Mouse (Mus musculus) neural tube, embryonic 13.5 days (tissue): Measurements from ENCODE around the gene Ankrd28. TPM values are rescaled to one million over a fixed set of nuclear protein-coding genes. Genes with fewer than 3 reads are reported as not detected.

ENCODE experiments used
- ATAC-seq: fragments of 200-750 bp; cut with Nextera tagmentation; 2 replicates; pipeline ENCODE4 v1.8.0; 2017; ENCODE audit warnings: low read depth, mild to moderate bottlenecking, moderate TSS enrichment, moderate library complexity
- H3K27ac ChIP-seq: fragments of 300-500 bp; sonication (generic); replicated peaks from 2 replicates; pipeline ENCODE4 v1.5.1; 2015; ENCODE audit warnings: moderate library complexity, mild to moderate bottlenecking, inconsistent platforms
- H3K27me3 ChIP-seq: fragments of 300-500 bp; sonication (generic); 2 replicates; pipeline ENCODE4 v1.6.1; 2015; ENCODE audit warnings: mild to moderate bottlenecking, inconsistent platforms
- H3K36me3 ChIP-seq: fragments of 300-500 bp; sonication (generic); 2 replicates; pipeline ENCODE4 v1.6.1; 2015; ENCODE audit warnings: mild to moderate bottlenecking, inconsistent platforms
- H3K4me1 ChIP-seq: fragments of 300-500 bp; sonication (generic); replicated peaks from 2 replicates; pipeline ENCODE4 v1.6.1; 2015; ENCODE audit warnings: inconsistent platforms
- H3K4me2 ChIP-seq: fragments of 300-500 bp; sonication (generic); 2 replicates; pipeline ENCODE4 v1.6.1; 2015; ENCODE audit warnings: inconsistent platforms, mild to moderate bottlenecking, moderate library complexity
- H3K4me3 ChIP-seq: fragments of 300-500 bp; sonication (generic); 2 replicates; pipeline ENCODE4 v1.5.1; 2015; ENCODE audit warnings: mild to moderate bottlenecking, inconsistent platforms
- H3K9ac ChIP-seq: fragments of 300-500 bp; sonication (generic); 2 replicates; pipeline ENCODE4 v1.6.1; 2015; ENCODE audit warnings: moderate library complexity, mild to moderate bottlenecking, inconsistent platforms
- H3K9me3 ChIP-seq: fragments of 300-500 bp; sonication (generic); 2 replicates; pipeline ENCODE4 v1.6.1; 2016; ENCODE audit warnings: inconsistent platforms
- WGBS: fragments of 180-500 bp; shearing (Covaris S2); methylation state at CpG from one replicate; pipeline ENCODE4 v1.1.7; 2015; 5-methylcytosine and 5-hydroxymethylcytosine counted together
- polyA plus RNA-seq: library from polyadenylated mRNA; unstranded; fragments of >200 nt; fragmentation: Nextera tagmentation; extraction: Ambion mirVana; gene quantifications from 2 replicates; pipeline ENCODE4 v1.2.1, GENCODE M21; 2015

Gene Ankrd28
- polyA plus RNA-seq, 1 experiment from 2014 or later = 7.9 TPM

DNA sequence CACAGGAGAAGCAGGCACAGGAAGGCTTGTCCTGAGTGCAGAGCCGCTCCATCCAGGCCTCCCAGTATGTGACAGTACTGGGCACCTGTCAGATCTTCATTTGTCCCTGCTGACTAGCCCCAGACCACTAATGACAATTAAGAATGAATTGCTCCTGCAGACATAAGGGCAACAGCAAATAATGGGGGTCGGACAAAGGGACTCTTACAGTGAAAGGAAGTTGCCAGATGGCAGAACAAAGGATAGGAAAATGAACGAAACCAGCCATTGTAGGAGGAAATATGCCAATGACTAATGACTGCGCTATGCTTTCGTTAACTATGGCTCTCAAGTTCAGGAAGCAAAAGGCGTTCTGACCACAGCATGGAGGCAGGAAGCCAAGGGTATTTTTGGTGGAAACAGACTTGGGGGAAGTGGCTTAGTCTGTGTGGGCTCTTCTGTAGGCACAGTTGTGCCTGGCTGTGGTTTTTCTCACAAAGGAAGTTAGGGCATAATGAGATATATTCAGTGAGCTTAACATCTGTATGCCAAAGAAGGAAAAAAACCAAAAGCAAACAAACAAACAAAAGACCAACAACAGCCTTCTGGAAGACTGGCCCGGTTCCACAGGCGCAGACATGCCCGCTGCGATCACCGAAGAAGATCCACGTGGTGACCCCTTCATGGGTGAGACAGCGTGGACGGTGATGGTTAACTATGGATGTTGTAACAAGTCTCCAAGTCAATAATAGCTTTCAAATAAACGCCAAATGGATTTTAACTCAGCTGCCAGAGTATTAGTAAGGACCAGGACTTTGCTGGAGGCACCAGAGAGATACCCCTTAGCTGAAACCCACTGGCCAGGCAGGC, 160.6 kb downstream of the Ankrd28 start:
- Histone ChIP-seq H3K27ac (peak overlapping the region; percentile 59), H3K4me1 (peaks cover 37% of the 10 kb centered on the region), H3K4me3 (no peak overlapping the region), H3K9ac (peak overlapping the region; percentile 51; the same call in 1 of the 2 replicates), H3K36me3 (peaks cover 7% of the 10 kb centered on the region; the same call in 1 of the 2 replicates), H3K27me3 (no peaks in the 10 kb centered on the region), H3K4me2 (no peak overlapping the region), H3K9me3 (no peaks in the 10 kb centered on the region)
- ATAC-seq = peak; percentile 37; the same call in 1 of the 2 replicates
- 60% methylated on average over 15 of the region's 15 CpGs for WGBS

DNA sequence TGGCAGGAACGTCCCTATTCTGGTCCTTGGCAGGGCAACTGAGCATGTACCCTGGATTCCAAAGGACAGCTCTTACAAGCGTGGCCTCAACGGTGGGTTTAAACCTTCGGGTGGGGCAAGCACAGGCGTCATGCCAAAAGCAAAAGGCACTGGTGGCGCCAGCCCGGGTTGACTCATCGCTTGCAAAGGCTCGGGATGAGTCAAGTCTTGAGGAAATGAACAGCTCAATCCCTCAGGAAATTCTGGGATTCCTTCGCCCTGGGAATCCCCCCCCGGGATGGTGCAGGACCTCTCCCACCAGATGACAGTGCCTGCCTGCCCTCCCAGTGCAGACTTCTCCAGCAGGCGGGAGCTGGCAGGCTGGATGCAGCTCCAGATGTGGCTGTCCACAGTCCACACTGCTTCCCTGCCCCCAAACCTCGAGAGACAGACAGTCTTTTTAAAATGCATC, 161.3 kb downstream of the Ankrd28 start:
- H3K4me3 ChIP-seq = no peak overlapping the region
- ATAC-seq = peak; percentile 38; the same call in 1 of the 2 replicates
- H3K27ac ChIP-seq = peak overlapping the region; percentile 59
- no peaks in the 10 kb centered on the region for H3K27me3 ChIP-seq
- H3K36me3 ChIP-seq = peaks cover 7% of the 10 kb centered on the region; the same call in 1 of the 2 replicates
- 43% methylated on average over 13 of the region's 13 CpGs for WGBS
- H3K9me3 ChIP-seq = no peaks in the 10 kb centered on the region
- peak overlapping the region; percentile 51; the same call in 1 of the 2 replicates for H3K9ac ChIP-seq
- peaks cover 44% of the 10 kb centered on the region for H3K4me1 ChIP-seq
- H3K4me2 ChIP-seq = no peak overlapping the region

DNA sequence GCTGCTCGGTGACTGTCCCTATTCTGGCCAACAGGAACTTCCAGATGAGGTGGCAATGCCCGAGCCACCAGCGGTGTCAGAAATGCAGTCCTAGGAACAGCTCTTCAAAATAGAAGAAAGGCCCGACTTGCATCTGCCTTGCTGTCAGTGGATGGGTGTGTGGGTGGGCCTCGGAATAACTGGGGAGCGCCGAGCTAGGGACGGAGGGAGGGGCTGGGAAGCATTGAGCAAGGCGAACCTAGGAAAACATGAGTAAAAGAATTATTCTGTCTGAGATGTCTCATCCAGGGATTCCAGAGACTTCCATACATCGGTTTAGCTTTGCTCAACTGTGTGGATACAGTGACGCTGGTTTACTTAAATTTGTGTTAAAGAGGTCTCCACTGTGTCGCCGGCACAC, 162.1 kb downstream of the Ankrd28 start:
- 79% methylated on average over 13 of the region's 13 CpGs for WGBS
- Histone ChIP-seq H3K9me3 (no peaks in the 10 kb centered on the region), H3K27ac (no peak overlapping the region), H3K4me2 (no peak overlapping the region), H3K27me3 (no peaks in the 10 kb centered on the region), H3K4me3 (no peak overlapping the region), H3K36me3 (peaks cover 7% of the 10 kb centered on the region; the same call in 1 of the 2 replicates), H3K4me1 (peaks cover 52% of the 10 kb centered on the region), H3K9ac (no peak overlapping the region)
- ATAC-seq = no peak

DNA sequence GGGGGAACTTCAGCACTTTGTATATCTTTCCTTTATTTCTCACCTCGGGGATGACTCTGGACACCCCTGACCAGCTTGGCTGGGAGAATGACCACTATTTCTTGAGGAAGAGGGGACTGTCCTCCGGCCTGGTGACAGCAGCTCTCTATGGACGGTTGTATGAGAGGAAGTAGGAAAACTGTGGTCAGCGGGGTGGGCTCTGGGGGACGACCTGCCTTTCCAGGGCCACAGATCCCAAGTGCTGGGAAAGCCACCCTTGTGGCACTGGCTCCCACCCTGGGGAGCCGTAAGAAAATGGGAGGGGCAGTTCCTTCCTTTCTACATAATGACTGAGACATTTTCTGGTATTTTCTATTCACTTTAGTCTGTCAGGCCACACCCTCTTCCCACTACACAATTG, 162.7 kb downstream of the Ankrd28 start:
- H3K4me3 ChIP-seq = no peak overlapping the region
- WGBS = 81% methylated on average over 6 of the region's 6 CpGs
- H3K9me3 ChIP-seq = no peaks in the 10 kb centered on the region
- H3K9ac ChIP-seq = no peak overlapping the region
- ATAC-seq = no peak
- no peaks in the 10 kb centered on the region for H3K27me3 ChIP-seq
- no peak overlapping the region for H3K4me2 ChIP-seq
- H3K36me3 ChIP-seq = peaks cover 7% of the 10 kb centered on the region; the same call in 1 of the 2 replicates
- H3K27ac ChIP-seq = no peak overlapping the region
- peaks cover 58% of the 10 kb centered on the region for H3K4me1 ChIP-seq

DNA sequence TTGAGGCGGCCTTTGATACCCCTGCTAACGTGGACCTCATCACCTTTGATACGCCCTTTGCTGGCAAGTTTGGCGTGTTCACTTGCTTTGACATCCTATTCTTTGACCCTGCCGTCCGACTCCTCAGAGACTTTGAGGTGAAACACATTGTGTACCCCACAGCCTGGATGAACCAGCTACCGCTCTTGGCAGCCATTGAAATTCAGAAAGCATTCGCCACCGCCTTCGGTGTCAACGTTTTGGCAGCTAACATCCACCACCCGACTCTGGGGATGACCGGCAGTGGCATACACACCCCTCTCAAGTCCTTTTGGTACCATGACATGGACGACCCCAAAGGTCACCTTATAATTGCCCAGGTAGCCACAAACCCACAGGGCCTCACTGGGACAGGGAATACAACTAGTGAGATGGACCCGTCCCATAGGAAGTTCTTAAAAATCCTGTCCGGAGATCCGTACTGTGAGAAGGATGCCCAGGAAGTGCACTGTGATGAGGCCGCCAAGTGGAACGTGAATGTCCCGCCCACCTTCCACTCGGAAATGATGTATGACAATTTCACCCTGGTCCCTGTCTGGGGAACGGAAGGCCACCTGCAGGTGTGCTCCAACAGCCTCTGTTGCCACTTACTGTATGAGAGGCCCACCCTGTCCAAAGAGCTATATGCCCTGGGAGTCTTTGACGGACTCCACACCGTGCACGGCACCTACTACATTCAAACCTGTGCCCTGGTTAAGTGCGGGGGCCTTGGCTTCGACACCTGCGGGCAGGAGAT, 163.3 kb downstream of the Ankrd28 start:
- Histone ChIP-seq H3K27ac (no peak overlapping the region), H3K4me1 (peaks cover 64% of the 10 kb centered on the region), H3K36me3 (peaks cover 7% of the 10 kb centered on the region; the same call in 1 of the 2 replicates), H3K9me3 (no peaks in the 10 kb centered on the region), H3K9ac (no peak overlapping the region), H3K4me3 (no peak overlapping the region), H3K4me2 (no peak overlapping the region), H3K27me3 (no peaks in the 10 kb centered on the region)
- WGBS = 95% methylated on average over 28 of the region's 28 CpGs
- no peak for ATAC-seq

DNA sequence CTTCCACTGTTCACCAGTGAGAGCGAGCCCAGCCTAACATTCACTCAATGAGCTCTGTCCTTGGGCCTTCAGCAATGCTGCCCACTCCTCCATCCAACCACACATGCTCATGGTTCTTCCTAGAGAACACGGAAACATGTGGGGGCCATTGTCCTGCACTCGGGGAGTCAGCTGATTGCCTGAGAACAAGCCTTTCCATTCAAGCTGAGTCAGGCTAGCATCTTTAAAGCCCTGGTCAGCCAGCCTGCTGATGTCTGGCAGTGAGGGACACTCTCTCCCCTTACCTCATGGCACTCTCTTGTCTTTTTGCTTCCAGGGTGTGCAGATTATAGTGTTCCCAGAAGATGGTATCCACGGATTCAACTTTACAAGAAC, 164.9 kb downstream of the Ankrd28 start:
- peak overlapping the region; percentile 99 for H3K27ac ChIP-seq
- no peaks in the 10 kb centered on the region for H3K27me3 ChIP-seq
- H3K4me1 ChIP-seq = peaks cover 72% of the 10 kb centered on the region
- ATAC-seq = no peak
- H3K9ac ChIP-seq = no peak overlapping the region
- WGBS = 74% methylated on average over 4 of the region's 4 CpGs
- no peak overlapping the region for H3K4me3 ChIP-seq
- no peak overlapping the region for H3K4me2 ChIP-seq
- H3K36me3 ChIP-seq = peaks cover 7% of the 10 kb centered on the region; the same call in 1 of the 2 replicates
- no peaks in the 10 kb centered on the region for H3K9me3 ChIP-seq

DNA sequence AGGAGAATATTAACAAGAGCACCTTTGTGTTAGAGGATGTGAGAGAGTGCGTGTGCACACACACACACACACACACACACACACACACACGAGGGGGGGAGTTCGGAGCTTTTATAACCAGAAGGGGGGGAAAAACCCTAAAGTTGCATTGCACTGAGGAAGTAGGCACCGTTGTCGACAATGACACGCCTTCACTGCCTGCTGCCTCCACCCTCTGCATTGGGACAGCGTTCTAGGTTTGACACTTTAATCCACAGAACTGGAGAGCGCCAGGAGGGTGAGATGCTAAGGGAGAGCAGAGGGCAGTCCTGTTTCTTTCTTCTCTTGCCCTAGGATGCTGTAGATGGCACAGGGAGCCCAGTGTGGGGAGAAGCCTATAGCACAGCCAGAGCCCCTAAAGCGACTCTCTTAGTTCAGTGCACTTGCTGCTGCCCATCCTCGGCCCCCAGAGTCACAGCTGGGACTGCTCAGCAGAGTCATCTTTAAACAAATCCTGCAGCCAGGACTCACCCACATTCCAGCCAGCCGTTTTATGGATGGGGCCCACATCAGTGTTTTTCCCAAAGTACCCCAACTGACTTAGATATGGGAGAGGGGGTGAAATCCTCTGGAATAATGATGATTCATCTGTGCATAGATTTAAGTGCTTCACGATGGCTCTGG, 165.4 kb downstream of the Ankrd28 start:
- Histone ChIP-seq H3K9ac (0 out of 2 replicates have a peak overlapping the region, but pooled peaks have one; percentile 45), H3K36me3 (peaks cover 7% of the 10 kb centered on the region; the same call in 1 of the 2 replicates), H3K4me1 (peaks cover 73% of the 10 kb centered on the region), H3K27ac (peak overlapping the region; percentile 99), H3K4me2 (no peak overlapping the region), H3K4me3 (no peak overlapping the region), H3K27me3 (no peaks in the 10 kb centered on the region), H3K9me3 (no peaks in the 10 kb centered on the region)
- no peak for ATAC-seq
- 50% methylated on average over 12 of the region's 12 CpGs for WGBS

DNA sequence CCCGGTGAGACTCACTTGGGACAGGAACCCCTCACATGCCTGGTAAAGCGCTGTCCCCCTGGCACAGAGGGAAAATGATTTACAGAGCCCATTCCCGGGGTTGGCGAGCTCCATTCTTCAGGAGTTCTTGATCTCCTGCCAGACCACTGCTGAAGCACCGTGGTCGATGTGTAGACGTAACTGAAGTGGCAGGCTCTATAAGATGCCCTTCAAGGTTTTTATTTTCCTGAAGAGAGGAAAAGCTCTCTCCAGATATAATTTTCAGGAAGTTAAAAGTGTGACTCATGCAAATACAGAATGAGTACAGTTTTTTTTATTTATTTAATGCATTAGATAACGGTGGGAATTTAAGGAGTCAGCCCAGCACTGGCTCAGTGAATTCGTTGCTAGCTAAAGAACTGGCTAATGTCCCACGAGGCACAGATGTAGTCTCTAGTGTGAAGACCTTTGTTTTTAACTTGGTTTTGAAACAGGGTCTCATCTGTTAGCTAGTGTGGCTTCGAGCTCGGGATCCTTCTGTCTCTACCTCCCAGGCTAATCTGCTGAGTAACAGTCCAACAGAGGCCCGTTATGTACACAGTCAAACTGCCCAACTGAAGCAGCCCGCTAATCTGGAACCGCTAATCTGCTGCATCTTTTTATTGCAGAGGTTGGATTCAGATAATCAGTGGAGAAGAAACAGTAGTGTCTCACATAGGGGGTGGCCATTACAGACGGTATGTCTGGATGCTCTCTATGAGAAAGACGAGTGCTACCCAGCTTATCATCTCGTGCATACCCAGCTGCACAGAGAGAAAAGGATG, 166.2 kb downstream of the Ankrd28 start:
- H3K27me3 ChIP-seq = no peaks in the 10 kb centered on the region
- H3K36me3 ChIP-seq = peaks cover 7% of the 10 kb centered on the region; the same call in 1 of the 2 replicates
- 33% methylated on average over 18 of the region's 18 CpGs for WGBS
- H3K27ac ChIP-seq = peak overlapping the region; percentile 99
- H3K4me3 ChIP-seq = no peak overlapping the region
- peaks cover 73% of the 10 kb centered on the region for H3K4me1 ChIP-seq
- H3K9me3 ChIP-seq = no peaks in the 10 kb centered on the region
- no peak overlapping the region for H3K9ac ChIP-seq
- no peak for ATAC-seq
- H3K4me2 ChIP-seq = no peak overlapping the region

DNA sequence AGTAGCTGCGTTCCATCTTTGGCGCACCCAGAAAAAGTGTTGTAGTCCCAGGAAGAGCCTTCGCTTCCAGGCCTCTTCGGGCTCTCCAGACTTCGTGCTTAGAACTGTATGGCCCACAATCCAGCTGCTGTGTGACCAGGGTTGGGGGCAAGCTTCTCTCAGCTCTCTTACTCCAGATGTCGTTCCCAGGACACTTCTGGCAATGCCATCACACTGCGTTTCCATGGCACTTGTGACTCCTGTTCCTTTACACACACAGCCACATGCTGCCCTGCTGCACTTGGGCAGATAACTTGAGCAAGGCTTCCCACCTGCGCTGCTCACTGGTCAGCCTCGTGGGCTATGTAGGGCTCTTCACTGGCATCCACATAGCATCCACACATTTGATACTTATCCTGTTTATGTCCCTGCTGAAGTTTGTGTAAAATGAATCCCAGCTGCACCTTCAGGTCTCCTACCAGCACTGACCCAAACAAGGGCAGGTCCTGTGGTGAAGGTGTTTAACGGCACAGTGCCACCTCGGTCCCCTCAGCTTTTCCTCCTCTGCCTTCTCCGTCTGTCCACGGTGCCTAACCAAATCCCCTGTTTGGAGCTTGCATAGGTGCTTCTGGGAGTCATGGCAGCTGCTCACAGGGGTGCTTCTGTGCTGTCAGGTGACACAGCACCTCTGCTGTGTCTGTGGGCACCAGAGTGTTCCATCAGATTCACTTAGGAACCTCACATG, 166.9 kb downstream of the Ankrd28 start:
- H3K4me1 ChIP-seq = peaks cover 74% of the 10 kb centered on the region
- WGBS = 85% methylated on average over 13 of the region's 13 CpGs
- H3K4me2 ChIP-seq = no peak overlapping the region; the same call in 1 of the 2 replicates

DNA sequence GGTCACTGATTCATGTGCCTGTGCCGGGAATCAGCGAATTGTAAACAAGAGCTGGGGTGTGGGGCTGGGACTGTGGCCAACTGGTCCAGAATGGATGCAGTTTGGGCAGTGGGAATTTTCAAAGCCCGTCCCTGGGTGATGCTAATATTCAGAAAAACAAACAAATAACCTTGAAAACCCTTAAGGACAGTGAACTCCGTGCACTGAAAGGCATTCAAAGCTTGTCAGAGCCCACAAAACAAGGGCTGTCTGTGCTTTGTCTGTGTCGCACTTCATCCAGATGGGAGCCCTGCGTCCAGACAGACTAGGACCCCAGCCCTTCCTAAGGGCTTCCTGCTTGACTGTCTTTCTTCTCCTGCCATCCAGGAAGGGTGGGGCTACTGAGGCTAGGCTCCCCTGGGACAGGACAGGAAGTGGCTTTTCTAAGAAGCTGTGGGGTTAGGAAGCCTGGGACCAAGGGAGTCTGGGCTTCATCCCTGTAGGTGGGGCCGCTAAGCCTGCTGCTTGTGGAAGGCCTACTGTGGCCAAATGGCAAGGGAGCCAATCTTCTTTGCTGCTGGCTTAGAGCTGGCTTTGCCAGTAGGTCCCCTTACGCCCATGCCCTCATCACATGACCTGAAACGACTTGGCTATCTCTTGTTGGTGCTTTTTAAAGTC, 167.8 kb downstream of the Ankrd28 start:
- H3K4me2 ChIP-seq = peak overlapping the region; percentile 70
- peak overlapping the region; percentile 68 for H3K9ac ChIP-seq
- peak overlapping the region; percentile 41 for H3K4me3 ChIP-seq
- H3K27ac ChIP-seq = peak overlapping the region; percentile 99
- peak; percentile 74 for ATAC-seq
- no peaks in the 10 kb centered on the region for H3K9me3 ChIP-seq
- no peaks in the 10 kb centered on the region for H3K27me3 ChIP-seq
- WGBS = 15% methylated on average over 9 of the region's 9 CpGs
- peaks cover 79% of the 10 kb centered on the region for H3K4me1 ChIP-seq
- H3K36me3 ChIP-seq = peaks cover 7% of the 10 kb centered on the region; the same call in 1 of the 2 replicates

More for the DNA sequence above, 166.9 kb downstream of the Ankrd28 start:
- no peak overlapping the region for H3K4me3 ChIP-seq
- H3K27me3 ChIP-seq = no peaks in the 10 kb centered on the region
- no peaks in the 10 kb centered on the region for H3K9me3 ChIP-seq
- ATAC-seq = no peak
- no peak overlapping the region; the same call in 1 of the 2 replicates for H3K9ac ChIP-seq
- peaks cover 7% of the 10 kb centered on the region; the same call in 1 of the 2 replicates for H3K36me3 ChIP-seq
- H3K27ac ChIP-seq = peak overlapping the region; percentile 99
